Mouse (Mus musculus): ENCODE measurements at regions not wholly inside any gene's neighbourhood (a gene's known extent, or its start where the extent isn't known, plus 50 kb on each side); places are given as distances from the start of the nearest gene placed in this dataset.

- DNase-seq = no peak
- no peak overlapping the region for H3K27ac ChIP-seq (ENCODE audit: insufficient read depth, low read depth, low read length)
- no peaks in the 10 kb centered on the region for H3K27me3 ChIP-seq (replicated peaks; ENCODE audit: control insufficient read depth, insufficient read depth, low read length)
- H3K4me3 ChIP-seq (ENCODE audit: insufficient read depth, low read depth, low read length) = no peak overlapping the region
- H3K36me3 ChIP-seq (ENCODE audit: control insufficient read depth, insufficient read depth, low read length) = no peaks in the 10 kb centered on the region
- no peak for TF ChIP-seq CTCF (conservative IDR thresholded peaks at IDR 0.05; ENCODE audit: insufficient read depth, insufficient read length, low read depth, low read length)
- TF ChIP-seq POLR2A (IDR thresholded peaks at IDR 0.05; ENCODE audit: low read depth, low read length) = no peak
- H3K4me1 ChIP-seq (ENCODE audit: control insufficient read depth, insufficient read depth, low read length) = no peaks in the 10 kb centered on the region
- WGBS = 74% methylated on average over 1 of the region's 1 CpGs
These were observed 431.1 kb downstream of the Adam3 start for GRCm38 (mm10) chr8:24294565-24294964.

GRCm38 (mm10) chr8:24287861-24288260 is 437.8 kb downstream of the Adam3 start:
- H3K4me3 ChIP-seq (ENCODE audit: insufficient read depth, low read depth, low read length) = no peak overlapping the region
- 60% methylated on average over 6 of the region's 6 CpGs for WGBS

GRCm38 (mm10) chr8:24284966-24285365 is 440.7 kb downstream of the Adam3 start:
- peak; percentile 33 for DNase-seq
- 65% methylated on average over 2 of the region's 2 CpGs for WGBS

More at GRCm38 (mm10) chr8:24287861-24288260, 437.8 kb downstream of the Adam3 start:
- no peak for DNase-seq
- TF ChIP-seq CTCF (conservative IDR thresholded peaks at IDR 0.05; ENCODE audit: insufficient read depth, insufficient read length, low read depth, low read length) (no peak), POLR2A (IDR thresholded peaks at IDR 0.05; ENCODE audit: low read depth, low read length) (no peak)
- Histone ChIP-seq H3K27me3 (replicated peaks; ENCODE audit: control insufficient read depth, insufficient read depth, low read length) (no peaks in the 10 kb centered on the region), H3K36me3 (ENCODE audit: control insufficient read depth, insufficient read depth, low read length) (no peaks in the 10 kb centered on the region), H3K27ac (ENCODE audit: insufficient read depth, low read depth, low read length) (no peak overlapping the region), H3K4me1 (ENCODE audit: control insufficient read depth, insufficient read depth, low read length) (no peaks in the 10 kb centered on the region)

GRCm38 (mm10) chr8:24283901-24284405 is 441.7 kb downstream of the Adam3 start:
- Histone ChIP-seq H3K4me3 (ENCODE audit: insufficient read depth, low read depth, low read length) (no peak overlapping the region), H3K27me3 (replicated peaks; ENCODE audit: control insufficient read depth, insufficient read depth, low read length) (no peaks in the 10 kb centered on the region), H3K4me1 (ENCODE audit: control insufficient read depth, insufficient read depth, low read length) (no peaks in the 10 kb centered on the region), H3K27ac (ENCODE audit: insufficient read depth, low read depth, low read length) (no peak overlapping the region), H3K36me3 (ENCODE audit: control insufficient read depth, insufficient read depth, low read length) (no peaks in the 10 kb centered on the region)
- DNase-seq = no peak
- TF ChIP-seq POLR2A (IDR thresholded peaks at IDR 0.05; ENCODE audit: low read depth, low read length) = no peak
- 72% methylated on average over 3 of the region's 3 CpGs for WGBS

More at GRCm38 (mm10) chr8:24284966-24285365, 440.7 kb downstream of the Adam3 start:
- Histone ChIP-seq H3K27ac (ENCODE audit: insufficient read depth, low read depth, low read length) (no peak overlapping the region), H3K4me1 (ENCODE audit: control insufficient read depth, insufficient read depth, low read length) (no peaks in the 10 kb centered on the region), H3K36me3 (ENCODE audit: control insufficient read depth, insufficient read depth, low read length) (no peaks in the 10 kb centered on the region), H3K27me3 (replicated peaks; ENCODE audit: control insufficient read depth, insufficient read depth, low read length) (no peaks in the 10 kb centered on the region), H3K4me3 (ENCODE audit: insufficient read depth, low read depth, low read length) (no peak overlapping the region)
- TF ChIP-seq POLR2A (IDR thresholded peaks at IDR 0.05; ENCODE audit: low read depth, low read length) = no peak
- no peak for TF ChIP-seq CTCF (conservative IDR thresholded peaks at IDR 0.05; ENCODE audit: insufficient read depth, insufficient read length, low read depth, low read length)

- TF ChIP-seq CTCF (conservative IDR thresholded peaks at IDR 0.05; ENCODE audit: insufficient read depth, insufficient read length, low read depth, low read length) (no peak), POLR2A (IDR thresholded peaks at IDR 0.05; ENCODE audit: low read depth, low read length) (no peak)
- WGBS = 84% methylated on average over 4 of the region's 4 CpGs
- no peak overlapping the region for H3K4me3 ChIP-seq (ENCODE audit: insufficient read depth, low read depth, low read length)
- no peak for DNase-seq
- H3K36me3 ChIP-seq (ENCODE audit: control insufficient read depth, insufficient read depth, low read length) = no peaks in the 10 kb centered on the region
- no peaks in the 10 kb centered on the region for H3K4me1 ChIP-seq (ENCODE audit: control insufficient read depth, insufficient read depth, low read length)
- H3K27me3 ChIP-seq (replicated peaks; ENCODE audit: control insufficient read depth, insufficient read depth, low read length) = no peaks in the 10 kb centered on the region
- H3K27ac ChIP-seq (ENCODE audit: insufficient read depth, low read depth, low read length) = no peak overlapping the region
These were observed 445.4 kb downstream of the Adam3 start for GRCm38 (mm10) chr8:24280296-24280695.

- Histone ChIP-seq H3K27me3 (replicated peaks; ENCODE audit: control insufficient read depth, insufficient read depth, low read length) (no peaks in the 10 kb centered on the region), H3K27ac (ENCODE audit: insufficient read depth, low read depth, low read length) (no peak overlapping the region), H3K4me1 (ENCODE audit: control insufficient read depth, insufficient read depth, low read length) (no peaks in the 10 kb centered on the region), H3K4me3 (ENCODE audit: insufficient read depth, low read depth, low read length) (no peak overlapping the region), H3K36me3 (ENCODE audit: control insufficient read depth, insufficient read depth, low read length) (no peaks in the 10 kb centered on the region)
- WGBS = 74% methylated on average over 8 of the region's 8 CpGs
- no peak for TF ChIP-seq POLR2A (IDR thresholded peaks at IDR 0.05; ENCODE audit: low read depth, low read length)
- TF ChIP-seq CTCF (conservative IDR thresholded peaks at IDR 0.05; ENCODE audit: insufficient read depth, insufficient read length, low read depth, low read length) = peak; percentile 33
- peak; percentile 1 for DNase-seq
These were observed 447.3 kb downstream of the Adam3 start for GRCm38 (mm10) chr8:24278391-24278790.

GRCm38 (mm10) chr8:24261359-24261758 is 464.3 kb downstream of the Adam3 start:
- Histone ChIP-seq H3K27ac (ENCODE audit: insufficient read depth, low read depth, low read length) (no peak overlapping the region), H3K27me3 (replicated peaks; ENCODE audit: control insufficient read depth, insufficient read depth, low read length) (no peaks in the 10 kb centered on the region; the same call in 1 of the 2 replicates), H3K4me3 (ENCODE audit: insufficient read depth, low read depth, low read length) (no peak overlapping the region), H3K4me1 (ENCODE audit: control insufficient read depth, insufficient read depth, low read length) (no peaks in the 10 kb centered on the region), H3K36me3 (ENCODE audit: control insufficient read depth, insufficient read depth, low read length) (no peaks in the 10 kb centered on the region)
- DNase-seq = no peak
- no peak for TF ChIP-seq CTCF (conservative IDR thresholded peaks at IDR 0.05; ENCODE audit: insufficient read depth, insufficient read length, low read depth, low read length)
- no peak for TF ChIP-seq POLR2A (IDR thresholded peaks at IDR 0.05; ENCODE audit: low read depth, low read length)
